Mouse (Mus musculus) small intestine, adult 2 months (tissue): ENCODE measurements around the gene Fgf7. TPM values are rescaled to one million over a fixed set of nuclear protein-coding genes. Genes with fewer than 3 reads are reported as not detected.

ENCODE experiments used
- H3K27ac ChIP-seq: fragments of 200-500 bp; 2 replicates; pipeline ENCODE4 v1.5.1; 2012; ENCODE audit warnings: low read depth, low read length, control low read depth, inconsistent platforms; ENCODE audit not compliant: insufficient read depth
- H3K27me3 ChIP-seq: fragments of 200-500 bp; 2 replicates; pipeline ENCODE4 v1.6.1; 2012; ENCODE audit warnings: mild to moderate bottlenecking, moderate library complexity, low read length, inconsistent platforms; ENCODE audit not compliant: control insufficient read depth, insufficient read depth
- H3K36me3 ChIP-seq: fragments of 200-500 bp; 2 replicates; pipeline ENCODE4 v1.6.1; 2012; ENCODE audit warnings: mild to moderate bottlenecking, low read length, control low read depth, inconsistent platforms; ENCODE audit not compliant: control insufficient read depth, insufficient read depth
- H3K4me1 ChIP-seq: fragments of 200-500 bp; 2 replicates; pipeline ENCODE4 v1.6.1; 2012; ENCODE audit warnings: low read length, inconsistent platforms, mixed read lengths; ENCODE audit not compliant: control insufficient read depth, insufficient read depth, insufficient read length
- H3K4me3 ChIP-seq: fragments of 200-500 bp; 2 replicates; pipeline ENCODE4 v1.5.1; 2012; ENCODE audit warnings: low read depth, mild to moderate bottlenecking, control low read depth, inconsistent platforms, low read length, moderate library complexity
- CTCF ChIP-seq: fragments of 200-500 bp; IDR thresholded peaks from 2 replicates; pipeline ENCODE4 v1.5.1; 2012; ENCODE audit warnings: low read depth, mild to moderate bottlenecking, control low read depth, inconsistent platforms, low read length, moderate library complexity, mixed read lengths; ENCODE audit not compliant: insufficient replicate concordance, insufficient read length; ENCODE audit errors: extremely low read depth
- POLR2A ChIP-seq: fragments of 200-500 bp; IDR thresholded peaks from 2 replicates; pipeline ENCODE4 v1.6.1; 2012; ENCODE audit warnings: low read depth, mild to moderate bottlenecking, control low read depth, inconsistent platforms, low read length, moderate library complexity
- WGBS: fragments of 180-500 bp; shearing (Covaris S2); methylation state at CpG from one replicate; pipeline ENCODE4 v1.1.7; 2018; 5-methylcytosine and 5-hydroxymethylcytosine counted together
- polyA plus RNA-seq: library from polyadenylated mRNA; depleted of rRNA; stranded (reverse); fragments of >200 nt; gene quantifications from 2 replicates; pipeline ENCODE4 v1.2.3, GENCODE M21; 2012

The Fgf7 gene
- polyA plus RNA-seq, 1 experiment = 1.6 TPM

- Histone ChIP-seq H3K27me3 (no peaks in the 10 kb centered on the region), H3K4me3 (no peak overlapping the region), H3K36me3 (no peaks in the 10 kb centered on the region), H3K4me1 (no peaks in the 10 kb centered on the region), H3K27ac (no peak overlapping the region)
- TF ChIP-seq CTCF (no peak), POLR2A (no peak)
- WGBS = 85% methylated on average over 6 of the region's 6 CpGs
These were observed 6.8 kb downstream of the Fgf7 start for GRCm38 (mm10) chr2:126041237-126041636.

- 76% methylated on average over 3 of the region's 3 CpGs for WGBS
These were observed 8.2 kb downstream of the Fgf7 start for GRCm38 (mm10) chr2:126042674-126043073.

GRCm38 (mm10) chr2:126045621-126046020 lies 11.2 kb downstream of the Fgf7 start:
- no peaks in the 10 kb centered on the region for H3K4me1 ChIP-seq
- H3K36me3 ChIP-seq = no peaks in the 10 kb centered on the region
- no peak overlapping the region for H3K27ac ChIP-seq
- no peak overlapping the region for H3K4me3 ChIP-seq
- H3K27me3 ChIP-seq = no peaks in the 10 kb centered on the region
- WGBS = 75% methylated on average over 5 of the region's 5 CpGs
- TF ChIP-seq CTCF (no peak), POLR2A (no peak)

More at GRCm38 (mm10) chr2:126042674-126043073, 8.2 kb downstream of the Fgf7 start:
- TF ChIP-seq CTCF (no peak), POLR2A (no peak)
- Histone ChIP-seq H3K4me3 (no peak overlapping the region), H3K36me3 (no peaks in the 10 kb centered on the region), H3K27me3 (no peaks in the 10 kb centered on the region), H3K4me1 (no peaks in the 10 kb centered on the region), H3K27ac (no peak overlapping the region)

GRCm38 (mm10) chr2:126052749-126053557 lies 18.5 kb downstream of the Fgf7 start:
- H3K27me3 ChIP-seq = no peaks in the 10 kb centered on the region
- H3K4me3 ChIP-seq = no peak overlapping the region
- no peaks in the 10 kb centered on the region for H3K36me3 ChIP-seq
- WGBS = 55% methylated on average over 6 of the region's 6 CpGs
- TF ChIP-seq CTCF = no peak
- TF ChIP-seq POLR2A = no peak
- no peaks in the 10 kb centered on the region for H3K4me1 ChIP-seq
- no peak overlapping the region for H3K27ac ChIP-seq

GRCm38 (mm10) chr2:126053657-126054056 lies 19.2 kb downstream of the Fgf7 start:
- no peak overlapping the region for H3K27ac ChIP-seq
- no peak overlapping the region for H3K4me3 ChIP-seq
- WGBS = 67% methylated on average over 5 of the region's 5 CpGs
- no peaks in the 10 kb centered on the region for H3K4me1 ChIP-seq
- no peaks in the 10 kb centered on the region for H3K36me3 ChIP-seq
- no peaks in the 10 kb centered on the region for H3K27me3 ChIP-seq
- TF ChIP-seq POLR2A (no peak), CTCF (no peak)

GRCm38 (mm10) chr2:126060595-126060994 lies 26.1 kb downstream of the Fgf7 start:
- no peaks in the 10 kb centered on the region for H3K4me1 ChIP-seq
- TF ChIP-seq POLR2A (no peak), CTCF (no peak)
- WGBS = 59% methylated on average over 4 of the region's 4 CpGs
- no peak overlapping the region for H3K4me3 ChIP-seq
- no peaks in the 10 kb centered on the region for H3K27me3 ChIP-seq
- H3K36me3 ChIP-seq = no peaks in the 10 kb centered on the region
- H3K27ac ChIP-seq = no peak overlapping the region

GRCm38 (mm10) chr2:126061037-126061773 lies 26.7 kb downstream of the Fgf7 start:
- Histone ChIP-seq H3K4me3 (no peak overlapping the region), H3K4me1 (no peaks in the 10 kb centered on the region), H3K27me3 (no peaks in the 10 kb centered on the region), H3K36me3 (no peaks in the 10 kb centered on the region), H3K27ac (no peak overlapping the region)
- TF ChIP-seq POLR2A = no peak
- TF ChIP-seq CTCF = no peak
- 76% methylated on average over 17 of the region's 17 CpGs for WGBS

- 73% methylated on average over 7 of the region's 7 CpGs for WGBS
- no peak overlapping the region for H3K4me3 ChIP-seq
- no peaks in the 10 kb centered on the region for H3K36me3 ChIP-seq
- TF ChIP-seq POLR2A (no peak), CTCF (no peak)
- H3K27me3 ChIP-seq = no peaks in the 10 kb centered on the region
- H3K4me1 ChIP-seq = no peaks in the 10 kb centered on the region
- no peak overlapping the region for H3K27ac ChIP-seq
These were observed 28.4 kb downstream of the Fgf7 start for GRCm38 (mm10) chr2:126062876-126063275.
